Mouse (Mus musculus): ENCODE data around the gene Eri3.

- TF ChIP-seq POLR2A (IDR thresholded peaks at IDR 0.05; ENCODE audit: borderline replicate concordance, insufficient read depth, low read length) (no peak), CTCF (IDR thresholded peaks at IDR 0.05; ENCODE audit: borderline replicate concordance, insufficient read depth, low read depth, low read length) (no peak)
Measured at GRCm38 (mm10) chr4:117651626-117652101, 101.5 kb downstream of the Eri3 start.

All from cerebellum, adult 2 months (tissue).